Mouse (Mus musculus): ENCODE data around the gene Vwa3b.
A peak's percentile ranks its signal among the peaks of the same experiment; 100 is the strongest.

The Vwa3b gene

DNA sequence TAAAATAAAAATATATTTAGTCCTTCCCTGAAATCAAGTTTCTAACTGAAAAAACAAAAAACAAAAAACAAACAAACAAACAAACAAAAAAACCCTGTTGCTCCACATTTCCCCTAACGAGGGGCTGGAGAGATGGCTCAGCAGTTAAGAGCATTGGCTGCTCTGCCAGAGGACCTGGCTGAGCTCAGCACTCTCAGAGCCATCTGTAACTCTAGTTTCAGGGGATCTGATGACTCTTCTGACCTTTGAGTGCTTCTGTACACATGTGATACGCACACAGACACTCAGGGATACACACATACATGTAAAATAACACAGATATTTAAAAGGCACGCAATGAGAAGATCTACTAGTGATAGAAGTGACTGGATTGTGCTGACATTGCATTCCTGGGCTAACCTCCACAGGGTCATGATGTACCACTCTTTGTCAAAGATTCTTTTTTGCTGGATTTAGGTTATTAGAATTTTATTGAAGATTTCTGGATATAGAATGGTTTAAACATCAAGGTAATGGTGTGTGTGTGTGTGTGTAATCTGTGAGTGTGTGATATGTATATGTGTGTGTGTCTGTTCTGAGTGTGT, 14.7 kb upstream of the Vwa3b start:
- peak; percentile 75 for DNase-seq (ENCODE audit: low read depth, low spot score)

- DNase-seq (ENCODE audit: low read depth, low spot score) = no peak
These were observed 13.4 kb upstream of the Vwa3b start for GRCm38 (mm10) chr1:37013006-37013405.

GRCm38 (mm10) chr1:37013687-37014086, 12.7 kb upstream of the Vwa3b start:
- no peak for DNase-seq (ENCODE audit: low read depth, low spot score)

DNA sequence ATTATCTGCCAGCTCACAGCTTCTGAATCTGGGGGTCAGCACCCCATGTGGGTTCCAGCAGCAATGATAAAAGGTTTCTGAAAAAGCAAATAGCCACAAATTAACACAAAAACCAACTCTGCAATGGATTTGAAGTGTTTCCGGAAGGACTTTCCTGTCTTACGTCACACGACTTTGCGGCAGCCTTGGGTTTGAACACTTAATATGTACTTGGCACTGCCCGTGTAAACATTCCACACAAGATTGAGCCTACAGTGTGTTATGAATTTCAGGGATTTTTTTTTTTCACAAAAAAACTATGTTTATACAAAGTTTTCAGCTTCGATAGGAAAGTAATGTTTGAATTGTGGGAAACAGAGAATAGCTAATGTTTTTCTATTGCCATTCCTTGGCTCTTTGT, 7.4 kb upstream of the Vwa3b start:
- DNase-seq (ENCODE audit: low read depth, low spot score) = no peak

GRCm38 (mm10) chr1:37022704-37023103, 3.7 kb upstream of the Vwa3b start:
- DNase-seq (ENCODE audit: low read depth, low spot score) = no peak

- no peak for DNase-seq (ENCODE audit: low read depth, low spot score)
These were observed 1.7 kb upstream of the Vwa3b start for GRCm38 (mm10) chr1:37024736-37025135.

DNA sequence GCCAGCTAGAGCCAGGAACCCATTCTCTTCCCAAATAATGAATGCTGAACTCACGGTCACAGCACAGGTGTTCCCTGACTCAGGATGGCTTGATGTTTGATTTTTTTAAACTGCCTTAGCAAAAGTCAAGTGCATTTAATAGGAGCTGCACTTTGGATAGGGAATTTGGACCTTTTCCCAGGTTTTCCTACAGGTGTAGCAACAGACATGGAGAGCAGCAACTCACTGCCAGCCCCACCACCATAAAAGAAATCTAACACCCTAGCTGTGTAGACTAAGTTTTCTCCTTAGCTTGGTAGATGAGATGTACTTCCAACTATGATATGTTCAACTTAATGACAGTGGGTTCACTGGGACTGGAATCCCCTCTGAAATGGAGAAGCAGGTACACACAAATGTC, 1.0 kb upstream of the Vwa3b start:
- no peak for DNase-seq (ENCODE audit: low read depth, low spot score)

- no peak for DNase-seq (ENCODE audit: low read depth, low spot score)
These were observed 470 bp downstream of the Vwa3b start for GRCm38 (mm10) chr1:37026866-37027265.

DNA sequence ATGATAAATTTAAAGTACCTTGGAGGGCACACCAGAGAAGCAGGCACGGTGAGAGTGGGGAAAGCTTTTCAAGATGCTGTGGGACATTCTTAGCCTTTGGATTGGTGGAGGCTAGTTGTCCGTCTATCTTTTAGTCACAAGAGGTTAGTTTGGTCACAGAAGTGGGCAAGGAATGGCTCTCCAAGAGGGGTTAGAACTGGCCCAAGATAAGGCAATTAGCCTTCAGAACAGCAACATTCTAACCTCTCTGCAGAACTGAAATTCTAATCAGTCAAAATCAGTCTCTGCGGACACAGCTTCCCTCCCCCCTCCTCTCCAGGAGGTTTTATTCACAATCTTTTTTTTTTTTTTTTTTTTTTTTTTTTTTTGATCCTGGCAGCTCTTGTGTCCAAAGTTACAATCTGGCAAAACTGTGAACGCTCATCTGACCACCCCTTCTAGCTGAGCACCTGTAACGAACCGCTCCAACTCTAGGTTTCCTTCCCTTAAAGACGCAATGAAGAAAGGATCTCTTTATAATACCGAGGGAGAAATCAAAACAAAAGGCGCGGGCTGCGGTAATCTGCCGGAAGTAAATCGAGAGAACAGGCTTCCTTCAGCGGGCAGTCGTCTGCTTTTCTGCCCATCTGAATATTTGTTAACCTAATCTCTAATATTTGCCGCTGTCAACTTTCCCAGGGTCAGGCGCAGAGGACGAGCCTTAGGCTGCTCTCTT, 2.2 kb downstream of the Vwa3b start:
- DNase-seq (ENCODE audit: low read depth, low spot score) = no peak

DNA sequence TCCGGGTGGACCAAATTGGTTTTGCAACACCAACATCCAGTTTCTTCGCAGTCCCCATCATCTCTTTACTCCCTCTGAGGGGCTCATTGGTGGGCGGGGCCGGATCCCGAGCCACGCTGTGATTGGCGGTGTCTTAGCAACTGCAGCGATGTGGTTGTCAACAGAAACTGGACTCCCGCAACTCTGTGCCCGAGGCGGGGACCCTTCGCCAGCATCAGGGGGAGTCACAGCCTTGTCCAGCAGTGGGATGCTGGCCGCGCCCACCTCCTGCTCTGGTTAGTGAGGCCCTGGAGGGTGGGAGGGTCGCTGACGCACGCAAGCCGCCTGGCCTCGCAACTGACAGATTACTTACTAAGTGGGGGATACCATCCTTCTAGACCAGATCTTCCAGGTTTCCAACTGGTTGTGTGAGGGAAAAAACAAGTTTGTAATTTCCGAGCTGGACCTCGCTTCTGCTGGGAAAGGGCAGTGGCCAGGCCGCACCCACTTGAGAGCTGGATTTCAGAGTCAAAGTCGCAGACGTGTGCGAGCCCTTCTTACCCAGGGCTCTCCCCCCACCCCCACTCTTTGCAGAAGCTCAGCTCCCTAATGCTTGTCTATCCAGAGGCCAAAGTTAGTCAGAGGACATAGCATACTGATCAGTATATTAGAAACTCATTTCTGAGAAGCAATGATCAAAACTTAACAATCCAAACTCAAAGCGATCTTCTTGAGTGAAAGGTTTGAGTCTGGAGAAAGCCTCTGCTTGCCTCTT, 2.9 kb downstream of the Vwa3b start:
- peak; percentile 66 for DNase-seq (ENCODE audit: low read depth, low spot score)

DNA sequence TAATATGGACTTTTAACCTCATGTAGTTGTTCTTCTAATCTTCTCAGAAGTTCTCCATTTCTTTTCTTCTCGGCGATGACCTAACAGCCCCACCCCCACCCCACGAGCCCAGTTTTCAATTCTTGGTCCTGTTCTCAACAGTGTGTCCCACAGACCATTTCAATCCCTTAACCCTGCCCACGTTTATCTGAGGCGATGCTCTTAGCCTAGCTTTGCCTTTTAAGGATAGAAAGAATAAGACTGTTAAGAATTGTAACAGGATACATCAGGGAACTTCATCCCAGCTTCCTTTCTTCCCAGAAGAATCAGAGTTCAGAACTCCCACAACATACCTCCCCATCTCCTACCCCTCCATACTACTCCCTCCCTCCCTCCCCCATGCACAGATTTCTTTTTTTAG, 3.5 kb downstream of the Vwa3b start:
- DNase-seq (ENCODE audit: low read depth, low spot score) = no peak

DNA sequence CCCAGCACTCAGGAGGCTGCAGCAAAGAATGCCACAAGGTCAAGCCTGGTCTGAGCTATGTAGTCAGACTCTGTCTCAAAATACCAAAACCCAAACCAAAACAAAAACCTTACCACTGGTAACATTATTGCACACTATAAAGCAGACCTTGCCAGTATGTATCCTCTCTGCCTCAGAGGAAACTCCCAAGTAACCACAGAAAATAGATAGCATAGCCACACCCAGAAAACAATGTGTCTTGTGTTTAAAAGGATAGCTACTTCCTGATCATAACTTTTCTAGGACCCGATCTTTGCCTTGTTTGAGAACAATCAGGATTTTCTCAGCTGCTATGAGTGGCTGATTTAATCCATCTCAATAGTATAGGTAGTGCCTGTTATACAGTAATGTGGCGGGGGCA, 4.3 kb downstream of the Vwa3b start:
- no peak for DNase-seq (ENCODE audit: low read depth, low spot score)

DNA sequence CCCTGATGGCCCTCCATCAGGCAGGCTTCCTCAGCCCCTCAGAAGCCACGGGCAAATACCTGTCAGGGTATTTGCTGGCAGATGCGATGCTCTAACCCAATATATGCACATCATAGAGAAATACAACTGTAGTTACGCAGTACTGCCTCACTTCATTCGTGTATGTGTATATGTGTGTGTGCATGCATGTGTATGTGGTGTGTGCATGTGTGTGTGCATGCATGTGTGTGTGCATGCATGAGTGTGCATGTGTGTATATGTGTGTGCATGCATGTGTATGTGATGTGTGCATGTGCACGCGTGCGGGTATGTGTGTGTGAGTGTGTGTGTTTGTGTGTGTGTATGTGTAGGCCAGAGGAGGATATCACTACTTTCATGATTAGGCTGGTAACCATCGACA, 9.5 kb downstream of the Vwa3b start:
- DNase-seq (ENCODE audit: low read depth, low spot score) = no peak

- DNase-seq (ENCODE audit: low read depth, low spot score) = no peak
These were observed 14.7 kb downstream of the Vwa3b start for GRCm38 (mm10) chr1:37041126-37041525.

DNA sequence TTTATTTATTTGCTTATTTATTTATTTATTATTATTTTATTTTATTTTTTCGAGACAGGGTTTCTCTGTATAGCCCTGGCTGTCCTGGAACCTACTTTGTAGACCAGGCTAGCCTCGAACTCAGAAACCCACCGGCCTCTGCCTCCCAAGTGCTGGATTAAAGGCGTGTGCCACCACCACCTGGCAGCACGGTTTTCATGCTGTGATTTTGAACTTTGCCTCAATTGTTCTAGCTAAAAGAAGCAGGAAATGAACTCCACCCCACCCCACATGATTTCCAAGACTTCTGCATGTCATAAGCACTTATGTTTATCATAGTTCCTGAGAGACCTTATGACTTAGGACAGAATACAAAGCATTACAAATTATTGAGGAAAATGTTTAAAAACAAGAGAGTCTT, 15.5 kb downstream of the Vwa3b start:
- no peak for DNase-seq (ENCODE audit: low read depth, low spot score)

- DNase-seq (ENCODE audit: low read depth, low spot score) = no peak
These were observed 16.4 kb downstream of the Vwa3b start for GRCm38 (mm10) chr1:37042769-37043168.

DNA sequence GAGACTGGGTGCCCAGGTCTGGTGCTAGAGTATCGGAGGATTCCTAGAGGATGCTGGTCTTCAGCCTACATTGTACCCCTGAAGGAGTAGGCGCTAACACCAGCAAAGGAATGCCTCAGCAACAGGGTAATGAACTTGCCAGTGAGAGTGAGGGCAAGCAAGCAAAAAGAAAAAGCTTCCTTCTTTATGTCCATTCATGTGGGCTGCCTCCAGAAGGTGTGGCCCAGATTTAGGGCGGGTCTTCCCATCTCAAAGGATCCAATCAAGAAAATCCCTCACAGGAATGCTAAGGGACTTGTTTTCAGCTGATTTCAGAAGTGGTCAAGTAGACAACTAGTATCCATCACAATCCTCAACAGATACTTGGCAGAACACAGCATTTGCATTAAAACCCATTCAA, 16.8 kb downstream of the Vwa3b start:
- DNase-seq (ENCODE audit: low read depth, low spot score) = no peak

GRCm38 (mm10) chr1:37045472-37045871, 19.1 kb downstream of the Vwa3b start:
- DNase-seq (ENCODE audit: low read depth, low spot score) = no peak

GRCm38 (mm10) chr1:37049159-37049558, 22.8 kb downstream of the Vwa3b start:
- no peak for DNase-seq (ENCODE audit: low read depth, low spot score)

DNA sequence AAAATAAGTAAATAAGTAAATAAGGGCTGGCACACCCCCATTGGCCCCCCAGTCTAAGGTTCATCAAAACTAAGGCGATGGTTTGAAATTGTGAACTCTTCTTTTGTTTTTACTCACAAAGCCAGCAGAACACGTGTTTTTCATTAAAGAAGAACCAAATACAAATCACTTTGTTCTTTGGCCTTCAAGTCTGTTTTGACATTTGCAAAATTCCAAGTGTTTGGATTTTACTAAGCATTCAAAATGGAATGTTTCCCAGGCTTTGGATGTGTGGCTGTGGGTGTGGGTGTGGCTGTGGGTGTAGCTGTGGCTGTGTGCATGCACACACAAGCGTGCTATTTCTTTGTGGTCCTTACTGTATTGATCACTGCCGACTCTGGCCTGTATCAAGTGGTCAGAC, 27.3 kb downstream of the Vwa3b start:
- peak; percentile 14 for DNase-seq (ENCODE audit: low read depth, low spot score)

GRCm38 (mm10) chr1:37056831-37057561, 30.6 kb downstream of the Vwa3b start:
- no peak for DNase-seq (ENCODE audit: low read depth, low spot score)

GRCm38 (mm10) chr1:37060856-37061255, 34.5 kb downstream of the Vwa3b start:
- no peak for DNase-seq (ENCODE audit: low read depth, low spot score)

All from skeletal muscle tissue, adult 2 months (tissue).